Mouse (Mus musculus): ENCODE measurements around the gene Olfr1002.
"Not testable (repeated sequence)": the region's sequence is repeated elsewhere in the genome, so short reads cannot be mapped to it uniquely, and the experiment has no call there.

Gene Olfr1002

GRCm38 (mm10) chr2:85650604-85651003 lies at the start of gene Olfr1002:
TSS of gene Olfr1002 (minus strand) at chr2:85650704.
- no peak for DNase-seq (ENCODE audit: low read depth, low spot score)

GRCm38 (mm10) chr2:85689131-85689530 lies 38.6 kb upstream of the Olfr1002 start, which contains the start of gene Olfr1008:
TSS of gene Olfr1008 (plus strand) at chr2:85689431.
- no peak for DNase-seq (ENCODE audit: low read depth, low spot score)

GRCm38 (mm10) chr2:85678667-85679066 lies 28.2 kb upstream of the Olfr1002 start, which contains the start of gene Olfr1006:
TSS of gene Olfr1006 (minus strand) at chr2:85678767.
- DNase-seq (ENCODE audit: low read depth, low spot score), result no peak

- not testable (repeated sequence) for DNase-seq (ENCODE audit: low read depth, low spot score)
These were observed 13.9 kb upstream of the Olfr1002 start, which contains the start of gene Olfr154 for GRCm38 (mm10) chr2:85664355-85664754. TSS of gene Olfr154 (minus strand) at chr2:85664455.

GRCm38 (mm10) chr2:85611803-85612202 lies 38.7 kb downstream of the Olfr1002 start, which contains the start of gene Olfr1000:
TSS of gene Olfr1000 (minus strand) at chr2:85611903.
- DNase-seq (ENCODE audit: low read depth, low spot score), result no peak
